Mouse (Mus musculus): ENCODE data around the gene Macrod1. TPM values are rescaled to one million over a fixed set of nuclear protein-coding genes. Genes with fewer than 3 reads are reported as not detected.

The Macrod1 gene
- polyA plus RNA-seq, 1 experiment from 2014 or later, result 5.5 TPM

GRCm38 (mm10) chr19:7204898-7205297 is 148.3 kb downstream of the Macrod1 start:
- Histone ChIP-seq H3K36me3 (peaks cover 29% of the 10 kb centered on the region), H3K27me3 (no peaks in the 10 kb centered on the region), H3K4me3 (peak overlapping the region; percentile 78), H3K9ac (peak overlapping the region; percentile 77), H3K9me3 (no peaks in the 10 kb centered on the region), H3K4me2 (peak overlapping the region; percentile 69), H3K4me1 (replicated peaks) (peaks cover 31% of the 10 kb centered on the region), H3K27ac (replicated peaks) (peak overlapping the region; percentile 96)
- no peak for ATAC-seq (ENCODE audit: low FRiP score, low read depth)
- WGBS, result 64% methylated on average over 2 of the region's 2 CpGs

GRCm38 (mm10) chr19:7205326-7205725 is 148.7 kb downstream of the Macrod1 start:
- no peaks in the 10 kb centered on the region for H3K9me3 ChIP-seq
- H3K4me3 ChIP-seq, result peak overlapping the region; percentile 78
- peaks cover 31% of the 10 kb centered on the region for H3K4me1 ChIP-seq (replicated peaks)
- H3K27me3 ChIP-seq, result no peaks in the 10 kb centered on the region
- no peak; the same call in 1 of the 2 replicates for ATAC-seq (ENCODE audit: low FRiP score, low read depth)
- peak overlapping the region; percentile 96 for H3K27ac ChIP-seq (replicated peaks)
- peak overlapping the region; percentile 69 for H3K4me2 ChIP-seq
- 24% methylated on average over 7 of the region's 7 CpGs for WGBS
- peak overlapping the region; percentile 77 for H3K9ac ChIP-seq
- peaks cover 28% of the 10 kb centered on the region for H3K36me3 ChIP-seq

GRCm38 (mm10) chr19:7205753-7206736 is 149.4 kb downstream of the Macrod1 start, which contains the start of gene Otub1:
Gene Otub1 (minus strand): TSS chr19:7206316.
- WGBS, result under 1% methylated on average over 77 of the region's 79 CpGs
- peak within 1 kb of the TSS; percentile 78 for H3K4me3 ChIP-seq
- H3K9ac ChIP-seq, result peak within 1 kb of the TSS; percentile 77
- H3K9me3 ChIP-seq, result no peaks in the 10 kb centered on the region
- ATAC-seq (ENCODE audit: low FRiP score, low read depth), result peak; percentile 95
- peak within 1 kb of the TSS; percentile 69 for H3K4me2 ChIP-seq
- peak within 1 kb of the TSS; percentile 96 for H3K27ac ChIP-seq (replicated peaks)
- peaks cover 28% of the 10 kb centered on the region for H3K36me3 ChIP-seq
- peaks cover 31% of the 10 kb centered on the region for H3K4me1 ChIP-seq (replicated peaks)
- H3K27me3 ChIP-seq, result no peaks in the 10 kb centered on the region

GRCm38 (mm10) chr19:7209907-7210646 is 153.5 kb downstream of the Macrod1 start:
- Histone ChIP-seq H3K9me3 (no peaks in the 10 kb centered on the region), H3K9ac (no peak overlapping the region), H3K27ac (replicated peaks) (no peak overlapping the region), H3K4me3 (no peak overlapping the region), H3K36me3 (peaks cover 21% of the 10 kb centered on the region), H3K4me2 (no peak overlapping the region), H3K27me3 (no peaks in the 10 kb centered on the region), H3K4me1 (replicated peaks) (peaks cover 23% of the 10 kb centered on the region)
- no peak for ATAC-seq (ENCODE audit: low FRiP score, low read depth)
- 85% methylated on average over 7 of the region's 7 CpGs for whole genome bisulfite sequencing

GRCm38 (mm10) chr19:7212216-7212615 is 155.6 kb downstream of the Macrod1 start:
- peaks cover 25% of the 10 kb centered on the region for H3K36me3 ChIP-seq
- no peak overlapping the region for H3K4me2 ChIP-seq
- H3K9ac ChIP-seq, result no peak overlapping the region
- H3K27me3 ChIP-seq, result no peaks in the 10 kb centered on the region
- no peak for ATAC-seq (ENCODE audit: low FRiP score, low read depth)
- H3K27ac ChIP-seq (replicated peaks), result no peak overlapping the region
- peaks cover 29% of the 10 kb centered on the region for H3K4me1 ChIP-seq (replicated peaks)
- H3K4me3 ChIP-seq, result no peak overlapping the region
- no peaks in the 10 kb centered on the region for H3K9me3 ChIP-seq
- whole genome bisulfite sequencing, result 89% methylated on average over 1 of the region's 1 CpGs

GRCm38 (mm10) chr19:7213010-7213409 is 156.4 kb downstream of the Macrod1 start:
- Histone ChIP-seq H3K27ac (replicated peaks) (no peak overlapping the region), H3K9me3 (no peaks in the 10 kb centered on the region), H3K4me1 (replicated peaks) (peaks cover 33% of the 10 kb centered on the region), H3K9ac (no peak overlapping the region), H3K4me3 (no peak overlapping the region), H3K4me2 (no peak overlapping the region), H3K36me3 (peaks cover 25% of the 10 kb centered on the region), H3K27me3 (no peaks in the 10 kb centered on the region)
- ATAC-seq (ENCODE audit: low FRiP score, low read depth), result no peak
- 97% methylated on average over 3 of the region's 3 CpGs for WGBS

- H3K9ac ChIP-seq, result no peak overlapping the region
- no peak for ATAC-seq (ENCODE audit: low FRiP score, low read depth)
- no peak overlapping the region for H3K27ac ChIP-seq (replicated peaks)
- H3K4me2 ChIP-seq, result no peak overlapping the region
- no peaks in the 10 kb centered on the region for H3K9me3 ChIP-seq
- H3K4me3 ChIP-seq, result no peak overlapping the region
- WGBS, result 87% methylated on average over 5 of the region's 5 CpGs
- H3K27me3 ChIP-seq, result no peaks in the 10 kb centered on the region
- peaks cover 25% of the 10 kb centered on the region for H3K36me3 ChIP-seq
- peaks cover 36% of the 10 kb centered on the region for H3K4me1 ChIP-seq (replicated peaks)
Observed at GRCm38 (mm10) chr19:7214484-7214883, 157.9 kb downstream of the Macrod1 start.

GRCm38 (mm10) chr19:7217162-7217925 is 160.7 kb downstream of the Macrod1 start, which contains the start of gene Cox8a:
Gene Cox8a (minus strand): TSS chr19:7217616.
- H3K4me3 ChIP-seq, result peak within 1 kb of the TSS; percentile 87
- H3K36me3 ChIP-seq, result peaks cover 25% of the 10 kb centered on the region
- peak within 1 kb of the TSS; percentile 86 for H3K9ac ChIP-seq
- H3K27ac ChIP-seq (replicated peaks), result peak within 1 kb of the TSS; percentile 94
- peaks cover 36% of the 10 kb centered on the region for H3K4me1 ChIP-seq (replicated peaks)
- H3K9me3 ChIP-seq, result no peaks in the 10 kb centered on the region
- WGBS, result under 1% methylated on average over 50 of the region's 50 CpGs
- H3K4me2 ChIP-seq, result peak within 1 kb of the TSS; percentile 72
- ATAC-seq (ENCODE audit: low FRiP score, low read depth), result peak; percentile 97
- H3K27me3 ChIP-seq, result no peaks in the 10 kb centered on the region

- WGBS, result 11% methylated on average over 6 of the region's 6 CpGs
- ATAC-seq (ENCODE audit: low FRiP score, low read depth), result peak; percentile 20; the same call in 1 of the 2 replicates
- H3K27me3 ChIP-seq, result no peaks in the 10 kb centered on the region
- peak overlapping the region; percentile 54 for H3K27ac ChIP-seq (replicated peaks)
- no peaks in the 10 kb centered on the region for H3K9me3 ChIP-seq
- H3K4me3 ChIP-seq, result peak overlapping the region; percentile 87
- peaks cover 36% of the 10 kb centered on the region for H3K4me1 ChIP-seq (replicated peaks)
- H3K36me3 ChIP-seq, result peaks cover 25% of the 10 kb centered on the region
- H3K9ac ChIP-seq, result peak overlapping the region; percentile 11; the same call in 1 of the 2 replicates
- H3K4me2 ChIP-seq, result peak overlapping the region; percentile 72
Observed at GRCm38 (mm10) chr19:7217926-7218267, 161.3 kb downstream of the Macrod1 start.

- H3K36me3 ChIP-seq, result peaks cover 16% of the 10 kb centered on the region
- no peak overlapping the region for H3K27ac ChIP-seq (replicated peaks)
- peaks cover 36% of the 10 kb centered on the region for H3K4me1 ChIP-seq (replicated peaks)
- H3K9ac ChIP-seq, result no peak overlapping the region
- no peak overlapping the region; the same call in 1 of the 2 replicates for H3K4me2 ChIP-seq
- H3K4me3 ChIP-seq, result no peak overlapping the region
- no peak for ATAC-seq (ENCODE audit: low FRiP score, low read depth)
- WGBS, result 97% methylated on average over 5 of the region's 5 CpGs
- H3K9me3 ChIP-seq, result no peaks in the 10 kb centered on the region
- no peaks in the 10 kb centered on the region for H3K27me3 ChIP-seq
Observed at GRCm38 (mm10) chr19:7218753-7219152, 162.1 kb downstream of the Macrod1 start.

GRCm38 (mm10) chr19:7222196-7222595 is 165.6 kb downstream of the Macrod1 start:
- no peak overlapping the region for H3K4me2 ChIP-seq
- H3K4me1 ChIP-seq (replicated peaks), result peaks cover 6% of the 10 kb centered on the region; the same call in 1 of the 2 replicates
- no peaks in the 10 kb centered on the region for H3K27me3 ChIP-seq
- no peak overlapping the region for H3K9ac ChIP-seq
- WGBS, result 90% methylated on average over 6 of the region's 6 CpGs
- no peak overlapping the region for H3K4me3 ChIP-seq
- H3K9me3 ChIP-seq, result no peaks in the 10 kb centered on the region
- no peak overlapping the region for H3K27ac ChIP-seq (replicated peaks)
- H3K36me3 ChIP-seq, result peaks cover 16% of the 10 kb centered on the region
- ATAC-seq (ENCODE audit: low FRiP score, low read depth), result no peak
